Mouse (Mus musculus) brown adipose tissue, adult 24 weeks (tissue): ENCODE measurements around the gene Nmrk2. TPM values are rescaled to one million over a fixed set of nuclear protein-coding genes. Genes with fewer than 3 reads are reported as not detected.
A peak's percentile ranks its signal among the peaks of the same experiment; 100 is the strongest.

Source experiments
- H3K27ac ChIP-seq: fragments of 200-500 bp; replicated peaks from 2 replicates; pipeline ENCODE4 v1.5.1; 2012; ENCODE audit warnings: low read depth, mild to moderate bottlenecking, low read length
- H3K4me1 ChIP-seq: fragments of 200-500 bp; 2 replicates; pipeline ENCODE4 v1.6.1; 2012; ENCODE audit warnings: low read length, mixed read lengths; ENCODE audit not compliant: control insufficient read depth, insufficient read depth, insufficient read length
- H3K4me3 ChIP-seq: fragments of 200-500 bp; 2 replicates; pipeline ENCODE4 v1.5.1; 2012; ENCODE audit warnings: low read depth, mild to moderate bottlenecking, low read length, moderate library complexity; ENCODE audit not compliant: insufficient read depth
- polyA plus RNA-seq: library from polyadenylated mRNA; stranded (reverse); fragments of >200 nt; gene quantifications from 2 replicates; pipeline ENCODE4 v1.2.4, GENCODE M21; 2012; ENCODE audit not compliant: missing spikeins, insufficient read depth, insufficient read length

Nmrk2 gene
- polyA plus RNA-seq: 1.4 TPM in 1 of 2 replicates, not detected in the other

- Histone ChIP-seq H3K4me3 (no peak within 1 kb of the TSS), H3K4me1 (no peaks in the 10 kb centered on the region), H3K27ac (no peak within 1 kb of the TSS)
Observed at GRCm38 (mm10) chr10:81201807-81202758, at the start of gene Nmrk2. Gene Nmrk2, minus strand, starts transcription at chr10:81202051.

GRCm38 (mm10) chr10:81249442-81249841, 47.6 kb upstream of the Nmrk2 start:
- H3K4me3 ChIP-seq: no peak overlapping the region
- H3K27ac ChIP-seq: no peak overlapping the region
- H3K4me1 ChIP-seq: no peaks in the 10 kb centered on the region

- Histone ChIP-seq H3K4me3 (no peak overlapping the region), H3K27ac (no peak overlapping the region), H3K4me1 (no peaks in the 10 kb centered on the region)
Observed at GRCm38 (mm10) chr10:81247804-81248203, 46.0 kb upstream of the Nmrk2 start.

GRCm38 (mm10) chr10:81245166-81245565, 43.3 kb upstream of the Nmrk2 start:
- no peak overlapping the region for H3K4me3 ChIP-seq
- H3K27ac ChIP-seq: no peak overlapping the region
- H3K4me1 ChIP-seq: no peaks in the 10 kb centered on the region

- no peak overlapping the region for H3K4me3 ChIP-seq
- H3K27ac ChIP-seq: no peak overlapping the region
- no peaks in the 10 kb centered on the region for H3K4me1 ChIP-seq
Observed at GRCm38 (mm10) chr10:81244595-81244994, 42.7 kb upstream of the Nmrk2 start.

- H3K4me3 ChIP-seq: no peak overlapping the region
- no peaks in the 10 kb centered on the region for H3K4me1 ChIP-seq
- no peak overlapping the region for H3K27ac ChIP-seq
Observed at GRCm38 (mm10) chr10:81244146-81244545, 42.3 kb upstream of the Nmrk2 start.

- H3K27ac ChIP-seq: no peak overlapping the region
Observed at GRCm38 (mm10) chr10:81242021-81242420, 40.2 kb upstream of the Nmrk2 start.

GRCm38 (mm10) chr10:81240876-81241275, 39.0 kb upstream of the Nmrk2 start:
- Histone ChIP-seq H3K27ac (no peak overlapping the region), H3K4me3 (no peak overlapping the region), H3K4me1 (no peaks in the 10 kb centered on the region)

More at GRCm38 (mm10) chr10:81242021-81242420, 40.2 kb upstream of the Nmrk2 start:
- no peaks in the 10 kb centered on the region for H3K4me1 ChIP-seq
- H3K4me3 ChIP-seq: no peak overlapping the region

GRCm38 (mm10) chr10:81238618-81239017, 36.8 kb upstream of the Nmrk2 start:
- peaks cover 7% of the 10 kb centered on the region; the same call in 1 of the 2 replicates for H3K4me1 ChIP-seq
- H3K27ac ChIP-seq: no peak overlapping the region
- H3K4me3 ChIP-seq: no peak overlapping the region

GRCm38 (mm10) chr10:81236471-81237268, 34.8 kb upstream of the Nmrk2 start:
- Histone ChIP-seq H3K4me1 (peaks cover 12% of the 10 kb centered on the region), H3K27ac (no peak overlapping the region), H3K4me3 (no peak overlapping the region)

- Histone ChIP-seq H3K4me3 (no peak overlapping the region), H3K27ac (no peak overlapping the region), H3K4me1 (peaks cover 12% of the 10 kb centered on the region)
Observed at GRCm38 (mm10) chr10:81234206-81234605, 32.4 kb upstream of the Nmrk2 start.

- H3K4me3 ChIP-seq: peak overlapping the region; percentile 76
- peaks cover 12% of the 10 kb centered on the region for H3K4me1 ChIP-seq
- H3K27ac ChIP-seq: no peak overlapping the region
Observed at GRCm38 (mm10) chr10:81233226-81233585, 31.4 kb upstream of the Nmrk2 start.

- H3K27ac ChIP-seq: no peak within 1 kb of the TSS
- peaks cover 12% of the 10 kb centered on the region for H3K4me1 ChIP-seq
Observed at GRCm38 (mm10) chr10:81232580-81233225, 30.9 kb upstream of the Nmrk2 start, which contains the start of gene Zfr2. Gene Zfr2, plus strand, starts transcription at chr10:81233155.

GRCm38 (mm10) chr10:81231436-81231835, 29.6 kb upstream of the Nmrk2 start:
- H3K4me1 ChIP-seq: peaks cover 12% of the 10 kb centered on the region

More at GRCm38 (mm10) chr10:81232580-81233225, 30.9 kb upstream of the Nmrk2 start, which contains the start of gene Zfr2:
- H3K4me3 ChIP-seq: peak within 1 kb of the TSS; percentile 76

More at GRCm38 (mm10) chr10:81231436-81231835, 29.6 kb upstream of the Nmrk2 start:
- H3K27ac ChIP-seq: no peak overlapping the region
- H3K4me3 ChIP-seq: no peak overlapping the region
